Mouse (Mus musculus): ENCODE results near the gene Spata2.

Gene Spata2

DNA sequence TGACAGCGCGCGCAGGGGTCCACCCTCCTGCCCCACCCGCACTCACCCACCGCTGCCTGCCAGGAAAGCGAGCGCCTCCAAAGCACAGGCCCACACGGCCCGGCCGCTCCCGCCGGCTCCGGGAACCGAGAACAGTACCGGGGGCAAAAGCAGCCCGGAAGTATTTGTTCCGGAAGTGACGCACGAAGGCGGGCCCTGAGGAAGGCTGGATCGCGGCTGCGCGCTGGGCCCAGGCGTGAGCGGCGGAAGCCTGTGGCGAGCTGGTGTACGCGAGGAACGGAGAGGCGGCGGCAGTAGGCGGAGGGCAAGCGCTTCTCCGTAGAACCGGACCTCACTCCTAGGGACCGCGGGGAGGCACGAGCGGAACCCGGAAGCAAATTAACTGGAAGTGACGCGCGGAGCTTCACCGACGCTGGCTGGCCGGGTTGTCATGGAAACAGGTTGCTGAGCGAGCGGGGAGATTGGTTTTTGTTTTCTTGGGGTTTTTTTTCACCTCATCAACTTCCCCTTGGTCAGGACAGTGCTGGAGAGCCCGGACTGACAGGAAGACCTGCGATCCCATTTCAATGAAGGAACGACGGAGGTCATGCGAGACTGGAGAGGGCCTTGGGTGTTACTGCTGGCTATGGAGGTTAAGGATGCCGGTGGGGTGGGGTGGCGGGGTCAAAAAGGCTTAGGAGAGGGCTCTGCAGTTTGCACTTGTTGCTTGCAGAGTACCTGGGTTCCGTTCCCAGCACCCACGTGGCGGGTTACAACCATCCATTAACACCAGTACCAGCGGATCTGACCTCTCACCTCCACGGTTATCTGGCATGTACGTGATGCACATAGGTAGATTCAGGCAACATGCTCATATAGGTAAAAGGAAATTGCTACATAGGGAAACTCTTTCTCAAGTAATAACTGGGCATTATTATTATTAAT, at the start of gene Spata2:
TSS of gene Spata2 (minus strand) at position 175 of the 924 bp plus-strand sequence.
- DNase-seq (ENCODE audit: extremely low spot score, low spot score): peak; percentile 94

DNA sequence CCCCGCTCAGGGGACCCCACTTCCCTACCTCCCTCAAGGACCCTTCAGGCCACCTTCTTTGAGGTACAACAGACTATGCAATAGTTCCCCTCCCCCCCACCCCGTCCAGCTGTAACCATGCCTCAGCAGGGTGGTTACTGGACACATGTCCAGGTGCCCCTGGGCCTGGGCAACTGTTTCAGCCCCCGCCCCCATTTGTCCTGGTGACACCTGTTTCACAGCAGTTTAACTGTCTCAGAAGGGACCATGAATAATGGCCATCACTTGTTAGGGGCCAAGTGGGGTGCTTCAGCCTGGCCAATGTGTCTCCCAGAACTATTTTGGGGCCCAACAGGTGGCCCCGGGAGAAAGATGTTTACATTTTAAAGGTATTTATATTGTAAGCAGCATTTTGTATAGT, 49.7 kb upstream of the Spata2 start:
- DNase-seq (ENCODE audit: extremely low spot score, low spot score): no peak

DNA sequence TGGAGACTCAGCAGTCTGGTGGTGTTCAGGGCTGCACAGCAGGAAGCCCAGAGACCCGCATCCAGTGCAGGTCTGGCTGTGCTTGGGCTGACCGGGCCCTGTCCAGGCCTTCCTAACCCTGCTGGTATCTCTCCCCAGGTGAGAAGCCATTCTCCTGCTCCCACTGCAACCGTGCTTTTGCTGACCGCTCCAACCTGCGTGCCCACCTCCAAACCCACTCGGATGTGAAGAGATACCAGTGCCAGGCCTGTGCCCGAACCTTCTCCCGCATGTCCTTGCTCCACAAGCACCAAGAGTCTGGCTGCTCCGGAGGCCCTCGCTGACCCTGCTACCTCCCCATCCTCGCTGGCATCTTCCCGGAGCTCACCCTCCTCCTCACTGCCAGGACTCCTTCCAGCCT, 49.1 kb upstream of the Spata2 start:
- peak; percentile 30 for DNase-seq (ENCODE audit: extremely low spot score, low spot score)

DNA sequence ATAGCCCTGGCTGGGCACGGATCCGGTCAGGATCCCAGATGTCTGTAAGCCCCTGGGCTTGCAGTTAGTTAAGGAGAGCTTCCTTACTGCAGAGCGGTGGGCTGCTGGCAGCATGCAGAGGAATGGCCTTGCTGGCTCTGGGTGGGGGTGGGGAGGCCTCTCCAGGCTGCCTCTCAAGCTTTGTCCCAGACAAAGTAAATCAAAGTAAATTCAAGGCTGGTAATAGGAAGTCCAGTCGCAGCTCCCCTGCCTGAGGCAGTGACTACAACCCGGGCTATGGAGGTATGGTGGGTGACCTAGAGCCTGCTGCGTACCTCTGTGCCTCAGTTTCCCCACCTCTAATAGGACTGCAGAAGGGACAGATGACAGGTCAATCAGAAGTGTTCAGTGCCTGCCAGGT, 48.6 kb upstream of the Spata2 start:
- no peak for DNase-seq (ENCODE audit: extremely low spot score, low spot score)

DNA sequence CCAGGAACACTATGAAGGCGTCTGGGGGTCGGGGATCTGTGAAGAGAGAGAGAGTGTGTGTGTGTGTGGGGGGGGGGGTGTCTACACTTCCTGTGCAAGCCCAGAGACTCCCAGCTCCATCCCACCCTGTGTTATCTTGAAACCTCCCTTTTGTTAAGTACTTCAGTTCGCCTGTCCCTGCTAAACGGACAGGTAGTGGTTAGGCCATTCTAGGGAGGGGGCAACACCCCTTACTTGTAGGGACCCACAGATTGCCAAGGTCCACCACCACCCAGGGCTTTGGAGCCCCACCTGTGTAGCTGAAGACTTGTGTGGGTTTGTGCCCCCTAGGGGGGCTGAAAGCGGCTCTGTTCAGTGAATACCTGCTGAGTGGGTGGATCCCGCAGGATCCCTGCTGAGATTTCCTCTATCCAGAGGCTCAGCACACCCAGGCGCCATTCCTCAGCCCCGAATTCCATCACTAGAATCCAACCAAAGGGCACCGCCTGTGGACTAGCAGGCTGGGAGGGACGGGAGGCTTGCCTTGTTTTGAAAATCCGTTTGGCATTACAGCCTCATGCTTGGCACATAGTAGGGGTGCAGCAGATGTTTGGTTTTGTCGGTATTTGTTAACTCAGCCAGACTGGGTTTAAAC, 47.9 kb upstream of the Spata2 start:
- DNase-seq (ENCODE audit: extremely low spot score, low spot score): peak; percentile 20

DNA sequence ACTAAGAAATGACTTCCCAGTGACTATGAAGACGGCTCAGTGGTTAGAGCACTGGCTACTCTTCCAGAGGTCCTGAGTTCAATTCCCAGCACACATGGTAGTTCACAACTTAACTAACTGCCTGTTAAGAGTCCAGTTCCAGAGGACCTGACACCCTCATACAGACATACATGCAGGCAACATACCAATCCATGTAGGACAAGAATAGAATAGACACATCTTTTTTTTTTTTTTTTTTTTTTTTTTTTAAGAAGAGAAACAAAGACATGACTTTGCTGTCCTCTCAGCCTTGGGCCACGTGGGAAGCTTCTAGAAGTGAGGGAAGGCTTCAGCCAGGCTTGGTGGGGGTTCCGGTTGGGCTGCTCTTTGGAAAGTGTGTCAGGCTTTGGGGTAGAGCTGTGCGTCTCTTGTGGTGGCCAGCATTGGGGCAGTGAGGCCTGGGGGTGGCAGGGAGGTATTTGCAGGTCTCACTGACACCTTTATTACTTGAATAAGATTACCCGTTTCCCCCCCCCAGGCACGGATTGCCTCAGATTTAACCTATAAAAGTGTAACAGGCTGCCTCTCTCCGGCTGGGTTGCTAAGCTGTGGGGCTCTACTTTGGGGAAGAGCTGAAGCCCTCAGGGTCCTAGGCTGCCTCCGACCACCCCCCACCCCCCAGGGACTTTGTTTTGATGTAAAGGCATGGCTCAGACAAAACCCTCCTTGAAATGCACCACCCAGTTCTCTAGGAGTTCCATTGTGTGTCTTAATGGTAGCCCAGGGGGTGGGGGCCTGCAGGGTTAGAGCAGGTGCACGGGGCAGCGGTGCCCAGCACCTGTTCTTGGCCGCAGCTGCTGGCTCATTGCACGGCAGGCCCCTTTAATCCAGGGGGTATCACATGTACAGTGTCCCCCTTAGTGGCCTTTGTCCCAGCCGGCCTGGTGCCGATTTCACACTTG, 47.1 kb upstream of the Spata2 start:
- DNase-seq (ENCODE audit: extremely low spot score, low spot score): peak; percentile 32

DNA sequence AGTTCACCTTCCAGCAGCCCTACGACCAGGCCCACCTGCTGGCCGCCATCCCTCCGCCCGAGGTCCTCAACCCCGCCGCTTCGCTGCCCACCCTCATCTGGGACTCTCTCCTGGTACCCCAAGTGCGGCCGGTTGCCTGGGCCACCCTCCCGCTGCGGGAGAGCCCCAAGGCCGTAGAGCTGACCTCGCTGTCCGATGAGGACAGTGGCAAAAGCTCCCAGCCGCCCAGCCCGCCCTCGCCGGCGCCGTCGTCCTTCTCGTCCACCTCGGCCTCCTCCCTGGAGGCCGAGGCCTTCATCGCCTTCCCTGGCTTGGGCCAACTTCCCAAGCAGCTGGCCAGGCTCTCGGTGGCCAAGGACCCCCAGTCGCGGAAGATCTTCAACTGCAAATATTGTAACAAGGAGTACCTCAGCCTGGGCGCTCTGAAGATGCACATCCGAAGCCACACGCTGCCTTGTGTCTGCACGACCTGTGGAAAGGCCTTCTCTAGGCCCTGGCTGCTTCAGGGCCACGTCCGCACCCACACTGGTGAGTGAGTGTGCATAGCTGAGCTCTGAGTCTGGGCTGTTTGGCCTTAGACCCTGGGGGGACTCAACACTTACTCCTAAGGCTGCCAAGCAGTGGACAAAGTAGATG, 46.1 kb upstream of the Spata2 start:
- DNase-seq (ENCODE audit: extremely low spot score, low spot score): peak; percentile 58

DNA sequence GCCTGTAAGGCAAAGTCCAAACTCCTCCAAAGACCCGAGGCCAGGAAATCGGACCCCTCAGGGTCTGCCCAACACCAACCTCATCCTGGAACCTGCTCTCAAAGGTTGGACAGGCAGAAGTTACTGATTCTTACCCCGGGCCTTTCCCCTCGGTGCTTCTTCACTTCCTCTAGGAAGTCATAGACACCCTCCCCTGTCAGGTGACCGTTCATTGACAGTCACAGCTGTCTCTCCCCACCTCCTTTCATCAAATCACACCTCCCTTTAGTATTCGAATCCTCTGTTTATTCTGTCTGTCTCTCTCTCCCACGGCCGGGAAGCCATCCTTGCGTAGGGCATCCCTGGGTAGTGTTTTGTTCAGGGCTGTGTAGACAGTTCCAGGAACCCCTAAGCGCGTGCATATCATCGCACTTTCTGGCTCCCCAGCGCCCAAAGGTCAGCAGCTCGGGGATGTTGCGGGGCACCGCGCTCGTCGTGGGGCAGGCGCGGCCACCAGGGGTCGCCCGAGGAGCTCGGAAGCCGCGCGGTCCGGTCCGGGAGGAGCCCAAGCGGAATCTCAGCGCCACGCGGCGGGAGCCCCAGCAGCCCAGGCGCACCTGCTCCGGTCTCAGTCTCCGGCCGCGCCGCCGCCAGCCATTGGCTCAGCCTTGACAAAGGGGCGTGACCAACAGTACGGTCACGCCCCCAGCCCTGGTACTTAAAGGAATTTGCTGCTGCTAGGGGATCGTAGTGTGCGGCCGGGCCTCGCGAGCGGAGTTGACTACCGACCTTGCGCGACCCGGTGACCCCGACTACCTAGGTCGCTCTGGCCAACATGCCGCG, 45.0 kb upstream of the Spata2 start, which contains the start of gene Snai1:
TSS of gene Snai1 (plus strand) at position 720 of the 822 bp plus-strand sequence.
- DNase-seq (ENCODE audit: extremely low spot score, low spot score): peak; percentile 95

DNA sequence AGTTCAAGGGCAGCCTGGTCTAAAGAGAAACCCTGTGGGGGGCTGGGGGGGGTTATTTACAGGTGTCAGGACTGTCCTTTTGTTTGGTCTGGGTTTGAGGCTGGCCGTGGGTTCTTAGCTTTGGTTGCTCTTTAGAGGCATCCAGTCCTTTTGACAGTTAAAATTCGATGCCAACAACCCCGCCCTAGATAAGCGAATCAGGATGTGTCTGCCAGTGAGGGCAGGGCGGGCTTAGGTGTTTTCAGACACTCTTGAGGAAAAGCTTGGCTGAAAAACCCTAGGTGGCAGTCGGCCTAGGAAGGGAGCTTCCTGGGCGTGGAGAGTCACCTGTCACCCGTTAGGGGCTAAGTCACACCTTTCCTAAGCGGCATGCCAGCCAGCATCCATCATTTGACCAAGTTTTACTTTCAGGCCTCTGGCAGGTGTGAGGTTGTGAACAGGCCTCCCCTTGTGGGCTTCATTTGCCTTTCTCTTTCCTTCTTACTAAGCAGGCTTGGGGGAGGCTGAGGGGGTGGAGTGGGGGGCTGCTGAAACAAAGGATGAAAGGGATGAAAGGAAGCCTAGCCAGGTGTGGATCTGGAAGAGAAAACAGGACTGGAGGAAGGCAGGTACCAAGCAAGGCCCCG, 43.7 kb upstream of the Spata2 start:
- DNase-seq (ENCODE audit: extremely low spot score, low spot score): no peak

DNA sequence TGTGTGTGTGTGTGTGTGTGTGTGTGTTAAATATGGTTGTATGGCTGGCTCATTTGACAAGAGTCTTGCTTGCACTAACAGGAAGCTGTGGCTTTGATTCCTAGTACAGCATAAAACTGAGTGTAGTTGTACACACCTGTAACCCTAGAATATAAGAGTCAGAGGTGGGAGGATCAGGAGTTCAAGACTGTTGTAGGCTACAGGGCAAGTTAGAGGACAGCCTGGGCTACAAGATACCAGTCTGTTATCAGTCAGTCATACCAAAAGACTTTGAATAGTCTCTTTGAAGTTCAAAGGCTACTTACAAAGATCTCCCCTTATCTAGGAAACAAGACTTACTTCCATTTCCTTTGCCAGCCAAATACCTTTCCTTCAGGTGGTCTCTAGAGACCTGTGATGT, 41.2 kb upstream of the Spata2 start:
- DNase-seq (ENCODE audit: extremely low spot score, low spot score): no peak

DNA sequence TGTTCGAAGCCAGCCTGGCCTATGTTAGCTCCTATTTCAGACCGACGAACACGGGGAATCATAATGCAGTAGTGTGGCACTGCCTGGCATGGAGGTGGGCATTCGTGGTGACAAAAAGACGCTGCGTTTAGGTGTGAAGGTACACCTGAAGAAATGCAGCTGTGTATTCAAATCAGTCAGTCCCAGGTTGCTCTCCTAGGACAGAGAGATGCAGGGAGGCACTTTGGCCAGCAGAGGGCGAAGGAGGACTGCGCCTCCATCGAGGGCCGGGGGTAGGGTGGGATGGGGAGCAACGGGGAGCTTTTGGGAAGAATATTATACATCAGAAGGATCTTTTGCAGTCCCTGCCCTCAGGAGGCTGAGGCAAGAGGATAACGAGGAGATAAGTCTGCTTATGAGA, 39.4 kb upstream of the Spata2 start:
- DNase-seq (ENCODE audit: extremely low spot score, low spot score): peak; percentile 75

DNA sequence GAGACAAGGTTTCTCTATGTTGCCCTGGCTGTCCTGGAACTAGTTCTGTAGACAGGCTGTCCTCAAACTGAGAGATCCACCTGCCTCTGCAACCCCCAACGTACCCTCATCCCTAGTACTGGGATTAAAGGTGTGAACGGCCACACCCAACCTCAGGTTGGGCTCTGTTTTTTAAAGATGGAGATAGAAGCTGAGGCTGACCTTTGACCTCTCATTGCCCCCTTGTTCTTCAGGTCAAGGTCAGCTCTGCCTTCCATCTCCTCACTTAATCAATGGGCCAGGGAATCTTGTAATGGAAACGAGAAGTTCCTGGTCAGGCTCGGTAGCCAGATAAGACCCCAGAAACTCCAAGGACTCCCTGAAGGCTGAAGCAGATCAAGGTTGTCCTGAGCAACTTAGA, 37.8 kb upstream of the Spata2 start:
- no peak for DNase-seq (ENCODE audit: extremely low spot score, low spot score)

DNA sequence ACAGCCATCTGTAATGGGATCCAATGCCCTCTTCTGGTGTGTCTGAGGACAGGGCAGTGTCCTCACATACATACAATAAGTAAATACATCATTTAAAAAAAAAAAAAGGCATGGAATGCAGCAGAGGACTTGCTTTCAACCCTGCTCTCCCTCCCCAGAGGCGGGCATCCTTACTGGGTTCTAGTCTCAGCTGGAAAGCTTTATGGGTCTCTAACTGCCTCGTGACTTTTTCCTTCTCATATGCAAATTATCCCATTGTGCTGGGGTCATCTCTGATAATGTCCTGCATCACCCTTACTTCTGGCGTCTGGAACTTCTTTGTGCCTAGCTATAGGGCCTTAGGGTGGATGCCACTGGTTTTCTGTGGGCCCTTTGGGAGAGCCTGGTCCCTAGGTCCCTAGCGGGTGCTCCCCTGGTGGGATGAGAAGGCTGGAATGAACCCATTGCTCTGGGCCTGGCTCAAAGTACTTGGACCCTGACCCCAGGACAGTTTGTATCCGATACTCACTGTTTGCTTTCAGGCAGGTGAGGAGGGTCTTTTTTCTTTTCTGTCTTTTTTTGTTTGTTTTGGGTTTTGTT, 37.3 kb upstream of the Spata2 start:
- DNase-seq (ENCODE audit: extremely low spot score, low spot score): no peak

DNA sequence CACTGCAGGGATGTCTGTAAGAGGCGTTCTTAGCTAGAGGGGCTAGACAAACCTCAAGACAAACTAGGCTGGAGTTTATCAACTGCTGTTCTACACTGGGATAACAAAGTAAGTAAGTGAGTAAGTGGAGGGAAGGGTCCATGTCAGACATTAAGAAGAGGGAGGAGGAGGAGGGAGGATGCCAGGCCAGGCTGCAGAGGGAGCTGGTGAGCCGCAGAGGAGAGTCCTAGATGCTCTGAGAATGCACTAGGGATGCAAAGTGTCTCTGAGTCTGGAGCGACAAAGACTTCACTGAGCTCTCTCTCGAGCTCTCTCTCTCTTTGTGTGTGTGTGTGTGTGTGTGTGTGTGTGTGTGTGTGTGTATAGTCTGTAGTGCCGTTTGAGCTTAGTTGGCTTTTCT, 35.6 kb upstream of the Spata2 start:
- DNase-seq (ENCODE audit: extremely low spot score, low spot score): peak; percentile 37

DNA sequence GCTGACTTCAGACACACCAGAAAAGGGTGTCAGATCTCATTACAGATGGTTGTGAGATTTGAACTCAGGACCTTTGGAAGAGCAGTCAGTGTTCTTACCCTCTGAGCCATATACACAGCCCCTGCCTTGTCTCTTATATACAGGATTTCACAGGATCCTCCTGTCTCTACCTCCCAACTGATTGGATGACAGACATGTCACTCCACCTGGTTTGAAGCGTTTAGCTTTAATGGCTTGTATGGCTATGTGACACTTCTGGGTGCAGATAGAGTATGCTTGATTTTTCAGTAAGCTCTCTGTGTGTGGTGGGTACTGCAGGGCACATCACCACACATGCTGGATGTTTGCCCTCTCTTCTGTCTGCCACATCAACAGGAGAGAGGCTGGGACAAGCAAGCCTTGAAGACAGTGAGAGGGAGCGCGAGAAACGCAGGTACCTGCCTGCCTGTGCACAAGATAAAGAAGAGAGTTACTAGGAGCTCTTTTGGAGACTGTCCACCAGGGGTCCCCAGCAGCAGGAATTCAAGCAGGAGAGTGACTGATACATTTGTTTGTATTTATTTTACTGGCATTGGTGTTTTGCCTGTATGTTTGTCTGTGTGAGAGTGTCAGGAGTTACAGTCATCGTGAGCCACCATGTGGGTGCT, 27.0 kb upstream of the Spata2 start:
- DNase-seq (ENCODE audit: extremely low spot score, low spot score): no peak

DNA sequence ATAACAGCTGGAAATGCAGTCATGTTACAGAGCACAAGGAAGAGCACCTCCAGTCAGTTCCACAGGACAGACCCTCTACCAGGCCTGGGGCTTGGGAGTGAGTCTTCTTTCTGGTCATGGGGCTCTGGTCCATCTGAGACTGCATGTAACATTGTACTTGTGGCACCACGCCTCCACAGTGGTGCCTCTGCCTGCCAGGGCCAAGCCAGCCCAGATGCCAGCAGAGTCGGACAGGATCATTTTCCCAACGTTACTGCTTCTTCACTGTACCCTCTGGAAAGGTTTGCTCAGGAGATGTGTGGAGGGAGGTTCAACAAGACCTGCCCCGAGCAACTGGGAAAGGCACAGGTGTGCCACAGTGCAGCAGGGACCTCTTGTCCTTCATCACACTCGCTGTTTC, 23.0 kb upstream of the Spata2 start:
- no peak for DNase-seq (ENCODE audit: extremely low spot score, low spot score)

DNA sequence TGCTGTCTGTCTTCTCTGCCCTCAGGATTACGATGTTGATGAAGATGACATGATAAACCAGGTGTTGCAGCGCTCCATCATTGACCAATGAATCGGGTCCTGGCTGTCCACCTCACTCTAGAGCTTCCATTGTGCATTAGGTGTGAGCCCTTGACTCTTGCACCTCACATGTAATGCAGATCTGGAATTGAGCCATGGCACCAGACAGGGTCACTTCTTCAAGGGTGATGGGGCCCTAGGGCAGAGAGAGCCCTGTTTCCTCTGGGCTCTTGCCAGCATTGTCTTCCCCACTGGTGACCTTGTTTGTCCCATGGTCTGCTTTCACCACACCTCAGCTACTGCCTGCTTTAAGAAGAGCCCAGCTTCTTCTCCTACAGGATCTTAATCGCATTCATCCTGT, 22.0 kb upstream of the Spata2 start:
- DNase-seq (ENCODE audit: extremely low spot score, low spot score): no peak

DNA sequence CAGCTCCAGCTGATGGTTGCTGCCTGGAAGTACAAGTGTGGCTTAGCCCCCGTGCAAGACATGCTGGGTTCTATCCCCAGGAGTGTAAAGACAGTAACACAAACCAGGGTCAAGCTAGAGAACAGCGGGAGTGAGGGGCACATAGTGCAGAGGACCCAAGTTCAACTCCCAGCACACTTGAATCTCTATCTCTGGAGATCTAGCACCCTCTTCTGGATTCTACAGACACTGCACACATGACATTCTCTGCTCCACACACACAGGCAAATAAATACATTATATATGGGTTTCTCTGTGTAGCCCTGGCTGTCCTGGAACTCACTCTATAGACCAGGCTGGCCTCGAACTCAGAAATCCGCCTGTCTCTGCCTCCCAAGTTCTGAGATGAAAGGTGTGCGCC, 20.3 kb upstream of the Spata2 start:
- no peak for DNase-seq (ENCODE audit: extremely low spot score, low spot score)

DNA sequence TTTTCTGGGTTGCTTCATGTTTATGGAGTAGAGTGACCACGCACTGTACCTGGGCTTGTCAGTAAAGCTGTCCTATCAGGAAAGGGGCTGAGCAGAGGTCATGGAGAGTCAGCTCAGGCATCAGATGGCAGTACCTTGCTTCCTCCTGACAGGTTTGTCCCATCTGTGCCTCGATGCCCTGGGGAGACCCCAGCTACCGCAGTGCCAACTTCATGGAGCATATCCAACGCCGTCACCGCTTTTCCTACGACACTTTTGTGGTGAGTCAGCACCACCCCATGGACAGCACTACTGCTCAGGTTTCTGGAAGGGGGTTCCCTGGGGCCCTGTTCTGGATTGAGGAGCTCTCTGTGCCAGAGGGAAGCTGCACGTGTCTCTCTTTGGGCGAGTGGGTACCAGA, 19.7 kb upstream of the Spata2 start:
- DNase-seq (ENCODE audit: extremely low spot score, low spot score): no peak

Measured in neural tube, embryonic 10.5 days (tissue).